Mouse (Mus musculus) liver, embryonic 14.5 days (tissue): ENCODE data around the gene Whrn. TPM values are rescaled to one million over a fixed set of nuclear protein-coding genes. Genes with fewer than 3 reads are reported as not detected.

ENCODE experiments used
- ATAC-seq: fragments of 200-750 bp; cut with Nextera tagmentation; 2 replicates; pipeline ENCODE4 v1.8.0; 2017; ENCODE audit warnings: moderate number of reproducible peaks, mild to moderate bottlenecking, moderate library complexity; ENCODE audit not compliant: insufficient read depth
- DNase-seq, 3 experiments: peaks; one replicate each; pipeline ENCODE4 v3.0.0-alpha.2; 2012 to 2013; ENCODE audit warnings: low read depth in 3 of 3, low spot score in 3 of 3
- H3K27ac ChIP-seq: fragments of 300-500 bp; sonication (generic); 2 replicates; pipeline ENCODE4 v1.5.1; 2014; ENCODE audit warnings: moderate library complexity, mild to moderate bottlenecking, control low read depth, inconsistent platforms
- H3K27me3 ChIP-seq: fragments of 300-500 bp; sonication (generic); 2 replicates; pipeline ENCODE4 v1.6.1; 2014; ENCODE audit warnings: mild to moderate bottlenecking, low read length, moderate library complexity; ENCODE audit not compliant: control insufficient read depth, insufficient read depth
- H3K36me3 ChIP-seq: fragments of 300-500 bp; sonication (generic); replicated peaks from 2 replicates; pipeline ENCODE4 v1.6.1; 2014; ENCODE audit warnings: low read depth; ENCODE audit not compliant: control insufficient read depth, insufficient read depth
- H3K4me1 ChIP-seq, 2 experiments: fragments of 200-500 bp in 1 of 2; fragments of 300-500 bp in 1 of 2; sonication (generic) in 1 of 2; replicated peaks; 2 replicates each; pipeline ENCODE4 v1.6.1; 2012 to 2014; ENCODE audit warnings: antibody characterized with exemption in 1 of 2, inconsistent platforms in 1 of 2, low read length in 1 of 2; ENCODE audit not compliant: control insufficient read depth in 2 of 2, insufficient read depth in 2 of 2
- H3K4me2 ChIP-seq: fragments of 300-500 bp; sonication (generic); 2 replicates; pipeline ENCODE4 v1.6.1; 2014; ENCODE audit warnings: low read depth, mild to moderate bottlenecking, control low read depth, moderate library complexity
- H3K4me3 ChIP-seq, 2 experiments: fragments of 200-500 bp in 1 of 2; fragments of 300-500 bp in 1 of 2; sonication (generic) in 1 of 2; 2 replicates each; pipeline ENCODE4 v1.5.1; 2012 to 2014; ENCODE audit warnings: low read depth in 2 of 2, low read length in 2 of 2, mild to moderate bottlenecking in 2 of 2, control low read depth in 1 of 2, inconsistent platforms in 1 of 2, moderate library complexity in 1 of 2; ENCODE audit not compliant: insufficient read depth in 1 of 2
- H3K9ac ChIP-seq: fragments of 300-500 bp; sonication (generic); replicated peaks from 2 replicates; pipeline ENCODE4 v1.6.1; 2014; ENCODE audit warnings: mild to moderate bottlenecking, control low read depth, moderate library complexity
- H3K9me3 ChIP-seq: fragments of 300-500 bp; sonication (generic); 2 replicates; pipeline ENCODE4 v1.6.1; 2016; ENCODE audit warnings: low read length, mixed read lengths; ENCODE audit not compliant: control insufficient read depth
- CTCF ChIP-seq: IDR thresholded peaks from 2 replicates; pipeline ENCODE4 v1.5.1; 2016; ENCODE audit warnings: antibody characterized with exemption, low read depth, control low read depth
- EP300 ChIP-seq: IDR thresholded peaks from 2 replicates; pipeline ENCODE4 v1.6.1; 2016; ENCODE audit warnings: antibody characterized with exemption, low read depth
- WGBS: fragments of 180-500 bp; shearing (Covaris S2); extraction: QIAGEN DNeasy Blood & Tissue Kit; methylation state at CpG from one replicate; pipeline ENCODE4 v1.1.7; 2014; ENCODE audit not compliant: insufficient replicate concordance; 5-methylcytosine and 5-hydroxymethylcytosine counted together
- polyA plus RNA-seq, 2 experiments: library from polyadenylated mRNA; depleted of rRNA in 1 of 2; stranded (reverse) in 1 of 2; unstranded in 1 of 2; fragments of >200 nt; fragmentation: Nextera tagmentation in 1 of 2; extraction: Ambion mirVana in 1 of 2; gene quantifications; 2 replicates each; pipeline versions ENCODE4 v1.2.1 to v1.2.3; 2012 to 2014

The Whrn gene
- polyA plus RNA-seq, 2 experiments = 0.29 to 0.61 TPM

DNA sequence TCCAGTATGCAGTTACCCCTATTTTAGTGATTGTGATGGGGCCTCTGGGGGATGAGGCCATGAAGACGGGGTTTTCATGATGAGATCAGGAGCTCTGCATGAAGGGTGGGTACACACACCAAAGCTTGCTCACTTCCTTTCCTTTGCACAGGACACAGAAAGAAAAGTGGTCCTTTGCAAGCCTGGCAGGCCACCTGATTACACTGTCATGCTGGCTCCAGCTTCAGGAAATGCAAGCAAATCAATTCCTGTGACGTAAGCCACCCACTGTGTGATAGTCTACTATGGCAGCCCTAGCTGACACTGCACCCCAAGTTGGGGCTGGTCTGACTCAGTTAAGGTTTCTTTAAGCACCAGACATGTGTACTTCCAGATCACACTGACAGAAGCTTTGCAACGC lies 20.6 kb downstream of the Whrn start:
- Histone ChIP-seq H3K9me3 (no peaks in the 10 kb centered on the region), H3K27me3 (no peaks in the 10 kb centered on the region), H3K36me3 (no peaks in the 10 kb centered on the region), H3K27ac (no peak overlapping the region), H3K4me1 (no peaks in the 10 kb centered on the region), H3K9ac (no peak overlapping the region), H3K4me2 (no peak overlapping the region), H3K4me3 (no peak overlapping the region)
- DNase-seq (no peak), ATAC-seq (no peak)
- WGBS = 41% methylated on average over 3 of the region's 3 CpGs
- TF ChIP-seq EP300 = no peak
- TF ChIP-seq CTCF = no peak

- Histone ChIP-seq H3K27me3 (no peaks in the 10 kb centered on the region), H3K27ac (no peak overlapping the region), H3K9ac (no peak overlapping the region), H3K4me2 (no peak overlapping the region), H3K4me3 (no peak overlapping the region), H3K36me3 (no peaks in the 10 kb centered on the region), H3K4me1 (no peaks in the 10 kb centered on the region), H3K9me3 (no peaks in the 10 kb centered on the region)
- ATAC-seq (no peak), DNase-seq (no peak)
- TF ChIP-seq CTCF = no peak
- no peak for TF ChIP-seq EP300
- whole genome bisulfite sequencing = 13% methylated on average over 2 of the region's 2 CpGs
Measured at GRCm38 (mm10) chr4:63474439-63474838, 21.4 kb downstream of the Whrn start.

DNA sequence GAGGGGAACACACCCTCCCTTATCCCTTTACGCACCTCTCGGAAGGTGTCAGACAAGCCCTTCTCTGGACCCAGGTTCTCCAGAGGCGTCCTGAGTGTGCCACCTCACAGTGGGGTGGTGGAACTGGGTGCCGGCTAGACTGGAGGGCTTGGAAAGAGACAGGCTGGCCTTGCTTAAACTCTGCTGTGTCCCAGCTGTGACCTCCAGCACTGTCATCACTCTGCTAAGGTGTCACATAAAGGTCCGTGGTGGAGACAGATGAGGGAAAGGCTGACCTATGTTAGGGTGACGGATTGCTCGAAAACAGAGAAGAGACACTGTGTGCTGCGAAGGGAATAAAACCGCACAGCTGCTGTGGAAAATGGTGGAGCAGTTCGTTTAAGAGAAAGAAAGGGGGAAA lies 28.5 kb downstream of the Whrn start:
- 64% methylated on average over 10 of the region's 10 CpGs for WGBS
- no peaks in the 10 kb centered on the region for H3K36me3 ChIP-seq
- no peaks in the 10 kb centered on the region for H3K9me3 ChIP-seq
- ATAC-seq (no peak), DNase-seq (no peak)
- no peak overlapping the region for H3K9ac ChIP-seq
- no peak overlapping the region for H3K4me2 ChIP-seq
- H3K4me1 ChIP-seq = no peaks in the 10 kb centered on the region
- no peaks in the 10 kb centered on the region for H3K27me3 ChIP-seq
- TF ChIP-seq EP300 (no peak), CTCF (no peak)
- H3K27ac ChIP-seq = no peak overlapping the region
- no peak overlapping the region for H3K4me3 ChIP-seq

GRCm38 (mm10) chr4:63466192-63466591 lies 29.6 kb downstream of the Whrn start:
- no peak overlapping the region for H3K4me2 ChIP-seq
- H3K4me1 ChIP-seq = no peaks in the 10 kb centered on the region
- no peak for DNase-seq
- no peaks in the 10 kb centered on the region for H3K9me3 ChIP-seq
- H3K27ac ChIP-seq = no peak overlapping the region
- H3K36me3 ChIP-seq = no peaks in the 10 kb centered on the region
- no peak for ATAC-seq
- no peak overlapping the region for H3K9ac ChIP-seq
- 69% methylated on average over 6 of the region's 6 CpGs for WGBS
- no peak for TF ChIP-seq EP300
- no peak for TF ChIP-seq CTCF
- no peak overlapping the region for H3K4me3 ChIP-seq
- H3K27me3 ChIP-seq = no peaks in the 10 kb centered on the region

- Histone ChIP-seq H3K4me2 (no peak overlapping the region), H3K27me3 (no peaks in the 10 kb centered on the region), H3K4me1 (no peaks in the 10 kb centered on the region), H3K9me3 (no peaks in the 10 kb centered on the region), H3K4me3 (no peak overlapping the region), H3K36me3 (no peaks in the 10 kb centered on the region), H3K27ac (no peak overlapping the region), H3K9ac (no peak overlapping the region)
- WGBS = 66% methylated on average over 7 of the region's 7 CpGs
- ATAC-seq (no peak), DNase-seq (no peak)
- TF ChIP-seq EP300 = no peak
- TF ChIP-seq CTCF = no peak
Measured at GRCm38 (mm10) chr4:63460876-63461525, 34.8 kb downstream of the Whrn start.
